Mouse (Mus musculus): ENCODE data around the gene Slc29a4.

DNA sequence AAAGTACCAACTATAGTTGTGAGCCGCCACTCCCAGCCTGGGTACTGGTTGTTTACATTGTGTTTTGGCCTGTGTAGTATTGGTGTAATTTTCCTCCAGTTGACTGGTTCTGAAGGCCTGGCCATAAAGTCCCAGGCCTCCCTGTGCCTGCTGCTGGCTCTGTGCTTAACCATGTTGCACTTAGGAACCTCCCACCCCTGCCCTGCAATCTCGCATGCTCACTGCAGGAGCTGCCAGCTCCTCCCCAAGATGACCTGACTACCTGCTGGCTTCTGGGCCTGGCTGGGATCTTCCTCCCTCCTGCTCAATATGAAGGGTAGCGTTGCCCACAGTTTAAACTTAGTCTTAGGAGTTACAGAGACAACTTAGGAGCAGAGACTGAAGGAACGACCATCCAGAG lies 40.0 kb upstream of the Slc29a4 start:
- no peak for TF ChIP-seq CTCF (IDR thresholded peaks at IDR 0.05; ENCODE audit: low read depth)
- no peak for TF ChIP-seq EP300 (IDR thresholded peaks at IDR 0.05; ENCODE audit: low read depth)

Measured in liver, postnatal 0 days (tissue).